Mouse (Mus musculus) granulocyte monocyte progenitor cell, adult 5-6 weeks (primary cell): Measurements from ENCODE around the gene Enho. TPM values are rescaled to one million over a fixed set of nuclear protein-coding genes. Genes with fewer than 3 reads are reported as not detected.
A peak's percentile ranks its signal among the peaks of the same experiment; 100 is the strongest.

Source experiments
- ATAC-seq: replicated peaks from 2 replicates; pipeline ENCODE4 v1.8.0; 2016; ENCODE audit warnings: mild to moderate bottlenecking, moderate TSS enrichment, inconsistent platforms; ENCODE audit not compliant: poor library complexity, severe bottlenecking
- total RNA-seq, 2 experiments: library from RNA; stranded (forward) in 1 of 2; stranded (reverse) in 1 of 2; fragments of 200-712, 200-1000 nt in 1 of 2; fragments of >200 nt in 1 of 2; fragmentation: Nextera tagmentation in 1 of 2; gene quantifications; 2 replicates each; pipeline ENCODE4 v1.2.3; 2014 to 2017

Enho gene
- total RNA-seq, 2 experiments from 2014 or later = not detected

DNA sequence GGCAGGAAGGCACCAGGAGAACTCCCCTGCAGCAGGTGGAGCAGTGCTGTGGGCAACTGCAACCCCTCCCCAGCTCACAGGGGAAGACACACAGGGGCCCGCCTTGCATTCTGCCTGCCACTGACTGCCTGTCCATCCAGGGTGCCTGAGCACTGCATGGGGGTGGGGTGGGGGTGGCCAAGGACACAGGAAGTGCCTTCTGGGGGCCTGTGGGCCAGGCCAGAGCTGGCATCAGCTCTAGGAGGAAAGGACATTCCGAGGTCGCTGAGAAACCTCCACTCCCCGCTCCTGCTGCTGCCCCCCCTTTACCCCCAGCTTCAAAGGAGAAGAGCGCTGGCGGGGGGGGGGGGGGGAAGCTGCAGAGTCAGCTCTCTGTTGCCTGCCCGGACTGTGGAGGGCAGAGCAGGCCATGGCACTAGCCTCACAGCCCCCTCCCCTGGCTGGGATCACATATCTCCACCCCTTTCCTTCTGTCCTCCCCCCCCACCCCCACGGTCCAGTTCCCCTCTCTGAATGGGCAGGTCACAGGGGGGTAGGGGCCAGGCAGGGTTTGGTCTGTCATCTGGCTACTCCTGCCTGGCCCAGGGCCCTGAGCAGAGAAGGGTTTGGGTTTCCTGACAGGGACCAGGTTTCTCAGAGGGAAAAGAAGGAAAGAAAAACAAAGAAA, 25.0 kb upstream of the Enho start:
- ATAC-seq = no peak

DNA sequence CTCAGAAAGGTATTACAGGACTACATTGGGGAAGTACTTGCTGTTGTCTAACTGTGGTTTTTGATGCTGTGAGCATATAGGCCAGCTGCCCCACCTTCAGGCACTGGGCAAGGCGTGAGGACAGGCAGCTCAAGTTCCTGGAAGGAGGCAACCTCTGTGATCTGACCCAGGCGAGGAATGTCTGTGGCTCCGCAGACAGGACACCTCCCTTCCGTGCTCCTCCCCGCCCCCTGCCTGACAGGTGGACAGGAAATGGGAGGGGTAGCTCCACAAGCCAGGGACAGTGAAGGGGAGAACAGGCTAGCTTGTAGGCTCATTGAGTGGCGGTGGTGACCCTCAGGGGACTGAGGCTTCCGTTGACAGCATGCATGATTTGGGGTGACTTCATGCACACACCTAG, 24.4 kb upstream of the Enho start:
- ATAC-seq = no peak

DNA sequence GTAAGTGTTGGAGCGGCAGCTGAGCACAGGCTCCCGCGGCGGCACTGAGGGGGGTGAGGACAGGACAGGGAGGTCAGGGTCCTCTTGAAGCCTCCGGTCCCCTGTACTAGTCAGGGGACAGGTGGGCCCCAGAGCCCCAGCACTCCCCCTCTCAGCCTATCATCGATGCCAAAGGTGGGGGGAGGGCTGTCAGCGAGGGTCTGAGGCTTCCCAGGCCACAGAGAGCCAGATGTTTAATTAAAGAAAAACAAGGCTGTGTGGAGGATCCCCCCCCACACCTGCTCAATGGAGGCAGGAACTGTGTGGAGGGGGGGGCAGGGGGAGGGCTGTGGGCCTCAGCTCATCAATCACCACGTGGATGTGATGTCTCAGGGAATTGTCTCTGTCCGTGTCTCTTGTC, 23.5 kb upstream of the Enho start:
- no peak for ATAC-seq

DNA sequence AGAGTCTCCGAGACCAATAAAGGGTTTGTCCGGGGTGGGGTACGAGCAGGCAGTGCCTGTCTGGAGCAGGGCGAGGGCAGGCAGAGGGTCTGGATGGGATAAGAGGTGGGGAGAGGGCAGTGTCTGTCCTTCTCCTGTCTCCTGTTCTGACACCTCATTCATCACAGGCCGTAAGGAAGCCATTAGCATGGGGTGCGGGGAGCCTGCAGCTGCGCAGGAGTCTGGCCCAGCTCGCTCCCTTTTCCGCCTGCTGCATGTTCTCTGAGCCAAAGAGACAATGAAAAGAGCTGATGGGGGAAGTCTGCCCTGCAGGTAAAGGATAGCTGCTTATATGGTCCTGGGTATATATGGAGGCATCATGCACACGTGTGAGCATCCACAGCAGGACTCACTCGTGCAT, 22.6 kb upstream of the Enho start:
- no peak for ATAC-seq

DNA sequence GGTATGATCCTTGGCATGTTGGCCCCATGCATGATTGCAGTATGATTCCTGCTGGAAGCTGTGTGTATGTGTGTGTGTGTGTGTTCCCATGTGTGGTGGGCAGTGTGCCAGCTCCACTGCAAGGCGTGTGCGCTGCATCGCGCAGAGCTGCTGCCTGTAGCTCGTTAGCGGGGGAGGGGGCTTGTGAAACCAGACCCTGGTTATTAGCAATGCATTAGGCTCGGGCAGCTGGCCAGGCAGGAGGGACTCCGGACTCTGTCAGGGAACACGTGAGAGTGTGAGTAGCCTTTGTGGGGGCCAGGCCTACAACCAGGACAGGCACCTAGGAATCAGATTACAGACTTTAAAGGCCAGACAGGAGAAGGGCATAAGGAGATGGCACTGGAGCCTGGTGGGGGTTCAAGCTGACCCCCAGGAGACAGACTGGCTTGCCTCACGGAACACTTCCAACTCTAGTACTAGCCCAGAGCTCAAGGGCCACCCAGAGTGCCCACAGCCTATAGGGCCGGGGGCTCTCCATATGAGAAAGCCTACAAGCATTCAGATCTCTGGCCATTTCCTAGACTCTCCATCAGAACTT, 20.8 kb upstream of the Enho start:
- ATAC-seq = no peak

DNA sequence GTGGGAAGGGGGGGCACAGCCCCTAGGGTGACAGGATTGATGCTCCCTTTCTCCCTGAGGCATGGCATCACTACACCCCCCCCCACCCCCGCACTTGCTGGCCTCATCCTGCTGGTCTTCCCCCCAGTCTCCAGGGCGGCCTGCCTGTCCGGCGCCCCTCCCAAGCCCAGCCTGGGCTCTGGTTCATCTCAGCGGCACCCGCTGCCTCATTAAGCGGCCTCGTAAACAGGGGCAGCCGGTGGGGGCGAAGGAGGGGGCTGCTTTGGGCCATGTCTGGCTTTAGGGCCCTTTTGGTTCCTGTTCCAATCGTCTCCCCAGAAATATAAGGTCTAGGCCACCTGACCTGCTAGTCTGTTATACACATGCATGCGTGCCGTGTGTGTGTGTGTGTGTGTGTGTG, 19.4 kb upstream of the Enho start:
- ATAC-seq = no peak

DNA sequence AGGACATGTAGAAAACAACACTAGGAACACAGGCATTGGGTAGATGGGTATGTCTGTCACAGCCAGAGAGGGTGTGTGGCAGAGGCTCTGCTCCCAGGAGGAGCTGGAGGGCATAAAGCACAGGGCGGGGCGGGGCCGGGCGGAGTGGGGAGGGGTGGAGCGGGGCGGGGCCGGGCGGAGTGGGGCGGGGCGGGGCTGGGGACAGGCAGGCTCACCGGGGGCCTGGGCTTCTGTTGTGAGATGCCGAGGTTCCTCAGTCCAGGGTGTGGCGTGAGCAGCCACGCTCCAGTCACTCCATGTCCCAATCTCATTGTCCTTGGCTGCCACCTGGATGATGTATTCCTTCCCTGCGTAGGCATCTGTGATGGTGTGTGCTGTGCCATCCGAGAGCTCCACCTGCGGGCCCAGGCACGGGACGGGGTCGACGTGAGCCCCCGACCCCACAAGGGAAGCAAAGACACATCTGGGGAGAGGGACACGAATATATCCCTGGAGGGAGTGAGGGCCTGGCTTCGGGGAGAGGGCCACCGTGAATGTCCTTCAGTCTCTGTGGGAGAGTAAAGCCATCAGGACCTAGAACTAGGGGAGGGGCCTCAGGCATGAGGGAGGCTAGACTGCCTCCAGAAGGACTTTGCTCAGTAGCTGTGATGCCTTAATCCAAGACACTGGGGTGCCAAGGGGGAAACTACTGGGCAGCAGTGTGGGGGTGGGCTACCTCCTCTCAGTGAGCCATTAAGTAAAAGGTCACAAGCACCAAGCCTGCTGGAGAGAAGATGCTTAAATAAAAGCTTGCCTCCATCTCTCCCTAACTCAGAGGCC, 18.7 kb upstream of the Enho start:
- peak; percentile 42; the same call in 1 of the 2 replicates for ATAC-seq

DNA sequence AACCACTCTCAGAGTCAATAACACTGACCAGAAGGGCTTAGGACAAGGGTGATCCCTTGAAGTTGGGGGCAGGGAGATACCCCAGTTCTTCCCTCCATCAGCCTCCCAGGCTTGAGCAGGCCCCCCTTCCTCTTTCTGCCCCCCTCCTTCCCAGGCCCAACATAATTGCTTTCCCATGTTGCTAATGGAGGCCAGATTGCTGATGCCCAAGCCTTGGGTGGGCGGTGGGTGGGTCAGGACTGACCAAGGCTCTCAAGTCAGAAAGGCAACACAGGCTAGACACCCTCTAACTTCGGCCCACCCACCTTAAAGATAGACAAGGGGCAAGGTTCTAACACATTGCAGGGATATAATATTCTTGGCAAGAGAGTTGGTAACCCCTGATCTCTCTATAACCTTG, 15.4 kb upstream of the Enho start:
- no peak for ATAC-seq

DNA sequence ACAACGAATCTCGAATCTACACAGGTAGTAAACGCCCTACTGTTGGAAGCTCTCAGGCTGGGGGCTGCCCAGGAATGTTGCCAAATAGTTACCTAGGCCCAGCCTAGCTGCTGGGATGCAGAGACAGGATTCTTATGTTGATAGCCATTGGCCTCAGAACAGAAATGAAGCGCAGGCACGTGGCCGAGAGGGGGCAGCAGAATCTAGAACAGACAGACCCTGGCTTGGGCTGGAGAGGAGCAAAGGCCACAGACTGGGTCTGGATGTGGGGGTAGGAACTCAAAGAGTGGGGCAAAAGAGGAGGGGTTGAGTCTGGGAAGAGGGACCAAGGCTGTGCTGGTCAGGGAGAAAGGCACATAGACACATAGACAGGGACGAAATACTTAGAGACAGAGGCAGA, 14.1 kb upstream of the Enho start:
- 0 out of 2 replicates have a peak, but pooled peaks have one; percentile 54 for ATAC-seq

DNA sequence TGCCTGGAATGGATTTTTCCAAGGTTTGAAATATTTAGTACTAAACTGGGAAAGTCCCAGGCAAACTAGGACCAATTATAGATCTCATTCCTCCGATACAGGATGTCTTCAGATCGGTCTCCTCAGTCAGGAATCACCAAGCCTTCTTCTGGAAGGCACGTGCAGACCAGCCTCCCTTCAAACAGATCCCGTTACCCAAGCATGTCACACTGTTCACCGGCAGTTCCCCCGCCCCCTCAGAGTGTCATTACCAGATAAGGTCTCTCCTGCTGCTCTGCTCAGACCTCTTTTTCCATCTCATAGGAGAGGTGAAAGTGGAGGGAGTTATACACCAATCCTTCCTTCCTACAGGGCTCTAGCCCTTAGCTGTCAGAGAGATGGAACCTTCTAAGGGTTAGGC, 13.6 kb upstream of the Enho start:
- no peak for ATAC-seq

DNA sequence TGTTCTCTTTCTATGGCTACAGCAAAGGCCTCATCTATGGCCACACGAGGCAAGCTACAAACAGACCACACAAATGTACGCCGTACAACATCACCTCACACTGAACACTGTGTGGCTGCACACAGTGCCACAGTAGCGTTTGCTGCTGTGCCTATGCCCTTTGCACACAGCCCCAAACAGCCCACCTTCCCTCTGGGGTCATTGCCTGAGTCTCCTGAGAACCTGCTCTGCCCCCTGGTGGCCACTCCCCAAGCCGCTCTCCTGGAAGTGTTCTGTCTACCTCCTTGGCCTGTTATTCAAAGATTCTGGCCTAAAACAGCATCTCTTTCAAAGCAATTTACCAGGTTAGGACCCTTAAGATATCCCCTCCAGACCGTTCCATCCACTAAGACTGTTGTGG, 13.2 kb upstream of the Enho start:
- ATAC-seq = peak; percentile 90

DNA sequence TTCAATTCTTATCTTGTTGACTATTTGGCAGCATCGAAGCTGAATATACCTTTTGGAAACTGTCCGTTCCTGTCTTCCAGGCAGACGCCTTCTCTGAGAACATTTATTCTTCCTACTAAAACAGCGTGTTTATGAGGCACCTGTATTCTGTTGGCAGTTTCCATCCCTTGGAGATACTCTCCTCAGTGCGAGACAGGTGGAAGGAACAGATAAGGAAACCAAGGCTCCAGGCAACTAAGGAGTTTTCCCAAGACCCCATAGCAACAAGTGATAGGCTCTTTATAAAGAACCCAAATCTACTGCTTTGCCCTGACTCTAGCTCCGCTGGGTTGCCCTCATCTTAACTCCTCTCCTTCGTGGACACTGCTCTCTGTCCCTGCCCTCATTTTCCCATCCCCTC, 8.5 kb upstream of the Enho start:
- no peak for ATAC-seq

DNA sequence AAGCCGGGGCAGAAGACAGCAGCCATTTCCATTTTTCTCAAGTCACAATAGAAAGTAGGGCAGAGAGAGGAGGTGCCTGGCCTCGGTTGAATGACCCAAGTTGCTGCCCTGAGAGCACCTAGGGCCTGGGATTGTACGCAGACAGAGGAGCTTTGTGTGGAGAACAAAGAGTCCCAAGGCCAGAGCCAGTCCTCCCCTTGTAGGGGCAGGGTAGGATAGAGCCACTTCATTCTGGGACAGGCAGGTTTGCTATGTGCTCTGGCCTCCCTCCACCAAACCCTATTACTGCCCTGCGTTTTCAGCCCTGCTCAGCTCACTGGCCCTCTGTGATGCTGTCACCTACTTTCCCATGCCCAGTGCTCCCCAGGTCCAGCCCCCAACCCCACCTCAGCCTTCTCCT, 8.0 kb upstream of the Enho start:
- no peak for ATAC-seq

DNA sequence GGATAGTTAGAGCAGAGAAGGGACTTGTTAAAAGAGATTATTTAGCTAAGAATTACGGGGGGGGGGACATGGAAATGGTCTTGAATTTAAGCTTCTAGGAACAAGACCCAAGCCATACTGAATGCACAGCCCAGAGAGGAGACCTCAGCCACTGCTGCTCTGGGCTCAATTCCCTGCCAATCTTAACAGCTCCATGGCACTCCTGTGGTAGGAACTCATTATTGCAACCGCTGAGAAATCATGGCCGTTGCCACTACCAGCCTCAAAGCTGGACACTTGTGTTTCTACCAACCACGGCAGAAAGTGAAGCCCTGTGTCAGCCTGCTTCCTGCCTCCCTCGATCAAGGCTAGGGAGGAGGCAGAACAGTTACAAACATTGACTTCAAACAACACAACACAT, 5.4 kb upstream of the Enho start:
- ATAC-seq = peak; percentile 74; the same call in 1 of the 2 replicates

DNA sequence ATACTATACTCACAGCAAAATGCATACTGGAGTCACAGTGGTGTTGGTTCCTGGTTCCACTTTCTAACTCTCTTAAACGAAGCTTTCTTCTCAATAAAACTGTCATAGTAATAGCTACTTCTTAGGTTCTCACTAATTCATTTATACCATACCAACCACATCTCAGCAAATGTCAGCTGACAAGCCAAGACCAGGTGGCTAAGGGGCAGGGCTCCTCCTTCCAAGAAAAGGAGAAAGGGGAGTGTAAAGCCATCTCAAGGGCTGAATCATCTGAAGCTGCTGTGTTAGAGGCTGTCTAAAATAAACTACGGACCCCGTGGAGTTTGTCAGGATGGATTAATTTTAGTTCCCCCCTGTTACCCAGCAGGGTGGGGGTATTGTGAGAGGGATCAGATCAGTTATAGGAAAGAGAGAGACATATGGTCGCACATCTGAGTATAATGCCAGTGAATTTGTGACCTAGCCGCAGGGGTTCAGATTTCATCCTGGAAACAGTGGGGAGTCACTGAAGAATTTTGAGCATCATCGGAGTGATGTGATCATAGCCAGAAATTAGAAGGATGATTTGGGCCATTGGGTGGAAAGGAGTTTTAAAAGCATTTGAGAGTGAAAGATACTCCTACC, 1.2 kb upstream of the Enho start:
- ATAC-seq = no peak

DNA sequence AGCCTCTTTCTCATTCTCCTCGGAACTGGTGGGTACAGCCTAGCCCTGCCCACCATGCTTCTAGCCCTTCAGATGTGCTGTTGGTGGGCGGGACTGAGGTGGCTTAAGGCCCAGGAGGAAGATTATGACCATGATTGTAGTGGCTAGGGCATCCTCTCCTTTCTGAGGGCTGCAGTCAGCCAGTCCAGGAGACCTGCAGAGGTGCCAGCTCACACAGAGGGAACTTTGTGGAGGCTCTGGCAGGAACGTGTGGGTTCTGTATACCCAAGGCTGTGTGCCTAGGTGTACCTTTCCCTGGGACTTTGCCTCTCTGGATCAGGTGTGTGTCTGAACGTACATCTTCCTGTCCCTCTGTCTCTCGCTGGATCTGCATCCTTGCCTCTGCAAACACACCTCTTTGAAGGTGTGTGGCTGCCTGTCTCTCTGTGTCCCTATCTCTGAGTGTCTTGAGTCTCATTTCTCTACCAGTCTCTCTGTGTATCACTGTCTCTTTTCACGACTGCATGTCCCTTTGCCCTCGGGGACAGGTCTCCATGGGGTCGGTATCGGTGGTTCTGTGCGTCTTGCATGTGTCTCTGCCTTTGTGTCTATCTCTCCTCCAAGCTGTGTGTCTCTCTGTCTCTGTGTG, 796 bp downstream of the Enho start:
- ATAC-seq = no peak

DNA sequence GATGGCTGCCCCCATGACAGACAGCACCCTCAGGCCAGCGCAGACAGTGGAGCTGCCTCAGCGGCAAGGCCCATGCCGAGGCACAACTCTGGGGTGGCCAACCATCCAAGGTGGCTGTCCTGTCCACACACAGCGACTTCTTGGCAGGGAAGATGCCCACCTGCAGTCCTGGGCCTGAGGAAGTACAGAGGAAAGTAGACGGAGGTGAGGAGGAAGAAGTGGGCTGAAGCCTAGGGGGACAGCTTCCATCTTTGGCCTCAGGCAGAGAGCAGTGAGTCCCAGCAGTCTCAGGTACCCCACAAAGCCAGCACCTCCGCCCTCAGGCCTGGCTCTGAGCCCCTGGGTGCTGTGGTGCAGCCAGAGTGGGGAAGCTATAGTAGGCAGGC, 1.3 kb downstream of the Enho start:
- ATAC-seq = no peak

DNA sequence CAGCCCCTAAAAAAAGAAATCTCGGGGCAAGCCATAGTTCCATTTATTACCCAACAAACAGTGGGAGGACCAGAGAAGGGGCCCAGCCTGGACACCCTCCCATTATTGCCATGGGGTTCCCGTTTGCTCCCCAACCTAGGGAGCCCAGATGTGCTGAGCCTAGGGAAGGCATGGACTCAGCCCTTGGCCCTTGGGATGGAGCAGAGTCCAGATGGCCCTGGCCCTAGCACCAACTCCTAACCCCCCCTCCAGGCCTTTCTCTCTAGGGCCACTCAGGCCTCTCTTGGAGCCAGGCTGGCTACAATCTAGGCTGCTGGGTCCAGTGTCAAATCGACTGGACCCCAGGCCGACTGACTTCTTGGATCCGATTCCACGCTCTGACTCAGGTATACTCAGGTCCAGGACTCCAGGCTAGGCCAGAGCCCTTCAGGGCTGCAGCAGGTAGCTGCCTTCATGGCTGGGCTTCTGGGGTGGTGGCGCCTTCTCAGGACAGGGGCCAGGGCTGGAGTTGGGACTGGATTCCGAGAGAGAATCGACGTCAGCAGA, 1.9 kb downstream of the Enho start:
- no peak for ATAC-seq

DNA sequence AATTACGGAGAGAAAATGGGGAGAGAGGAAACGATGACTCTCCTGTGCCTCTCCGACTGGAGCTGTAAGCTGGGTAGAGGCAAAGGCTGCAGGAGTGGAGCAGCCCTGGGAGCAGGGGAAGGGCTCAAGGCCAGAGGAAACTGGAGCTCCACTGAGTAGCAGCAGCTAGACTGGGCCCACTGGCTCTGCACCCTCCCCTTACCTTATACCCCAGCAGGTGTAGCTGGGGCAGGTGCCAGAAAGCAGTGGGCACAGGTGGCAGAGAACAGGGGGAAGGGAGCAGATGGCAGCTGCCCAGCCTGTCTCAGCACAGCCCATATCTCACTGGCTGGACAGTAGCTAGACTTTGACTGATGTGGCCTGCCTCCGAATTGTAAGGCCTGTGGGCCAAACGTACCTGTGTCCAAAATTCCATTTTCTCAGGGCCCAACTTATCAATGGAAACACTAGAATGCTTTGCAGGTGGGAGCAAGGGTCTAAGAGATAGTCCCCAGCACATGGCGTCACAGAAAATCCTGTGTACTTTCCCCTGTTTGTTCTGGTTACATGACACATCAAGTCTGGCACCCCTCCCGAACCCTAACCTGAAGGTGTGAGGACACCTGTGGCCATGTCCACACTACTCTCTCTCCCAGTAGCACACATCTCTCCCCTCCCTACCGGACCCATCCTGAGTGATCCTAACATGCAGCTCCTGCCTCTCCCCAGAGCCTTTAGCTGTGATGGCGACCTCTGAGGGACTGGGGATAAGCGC, 3.1 kb downstream of the Enho start:
- ATAC-seq = no peak

DNA sequence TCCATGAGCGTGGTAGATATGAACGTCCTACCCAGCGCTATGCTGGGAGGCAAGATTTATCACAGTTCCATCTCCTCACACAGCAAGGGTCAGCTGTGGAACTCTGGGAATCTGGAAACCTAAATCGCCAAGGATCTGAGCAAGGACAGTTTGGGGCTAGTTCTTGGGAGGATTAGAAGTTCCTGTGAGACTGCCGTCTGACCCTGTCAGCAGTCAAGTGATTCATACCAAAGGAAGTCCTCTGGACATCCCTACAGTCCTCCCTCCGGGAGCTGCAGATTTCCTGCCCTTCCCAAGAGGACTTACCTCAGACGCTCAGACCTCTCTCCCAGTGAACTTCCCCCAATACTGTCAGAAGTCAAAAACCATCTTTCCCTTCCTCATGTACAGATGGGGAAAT, 3.8 kb downstream of the Enho start:
- ATAC-seq = no peak
